Mouse (Mus musculus) kidney, embryonic 15.5 days (tissue): ENCODE data around the gene Casz1. TPM values are rescaled to one million over a fixed set of nuclear protein-coding genes. Genes with fewer than 3 reads are reported as not detected.
A peak's percentile ranks its signal among the peaks of the same experiment; 100 is the strongest.

Experiments
- ATAC-seq: fragments of 200-750 bp; cut with Nextera tagmentation; replicated peaks from 2 replicates; pipeline ENCODE4 v1.8.0; 2017; ENCODE audit warnings: moderate TSS enrichment; ENCODE audit not compliant: low FRiP score
- H3K27ac ChIP-seq: fragments of 300-500 bp; sonication (generic); 2 replicates; pipeline ENCODE4 v1.5.1; 2015; ENCODE audit warnings: mild to moderate bottlenecking, inconsistent platforms
- H3K27me3 ChIP-seq: fragments of 300-500 bp; sonication (generic); 2 replicates; pipeline ENCODE4 v1.6.1; 2015; ENCODE audit warnings: inconsistent platforms
- H3K36me3 ChIP-seq: fragments of 300-500 bp; sonication (generic); 2 replicates; pipeline ENCODE4 v1.6.1; 2015; ENCODE audit warnings: inconsistent platforms
- H3K4me1 ChIP-seq: fragments of 300-500 bp; sonication (generic); 2 replicates; pipeline ENCODE4 v1.6.1; 2015; ENCODE audit warnings: inconsistent platforms
- H3K4me2 ChIP-seq: fragments of 300-500 bp; sonication (generic); 2 replicates; pipeline ENCODE4 v1.6.1; 2015; ENCODE audit warnings: moderate library complexity, mild to moderate bottlenecking, inconsistent platforms
- H3K4me3 ChIP-seq: fragments of 300-500 bp; sonication (generic); replicated peaks from 2 replicates; pipeline ENCODE4 v1.5.1; 2015; ENCODE audit warnings: mild to moderate bottlenecking, inconsistent platforms
- H3K9ac ChIP-seq: fragments of 300-500 bp; sonication (generic); 2 replicates; pipeline ENCODE4 v1.6.1; 2015; ENCODE audit warnings: mild to moderate bottlenecking, inconsistent platforms
- H3K9me3 ChIP-seq: fragments of 300-500 bp; sonication (generic); replicated peaks from 2 replicates; pipeline ENCODE4 v1.6.1; 2016; ENCODE audit warnings: inconsistent platforms
- WGBS: fragments of 180-500 bp; shearing (Covaris S2); methylation state at CpG from one replicate; pipeline ENCODE4 v1.1.7; 2015; ENCODE audit warnings: mixed read lengths; 5-methylcytosine and 5-hydroxymethylcytosine counted together
- polyA plus RNA-seq: library from polyadenylated mRNA; unstranded; fragments of >200 nt; fragmentation: Nextera tagmentation; extraction: Ambion mirVana; gene quantifications from 2 replicates; pipeline ENCODE4 v1.2.1, GENCODE M21; 2015

The Casz1 gene
- 7.1 and 7.3 TPM in 2 replicates for polyA plus RNA-seq

DNA sequence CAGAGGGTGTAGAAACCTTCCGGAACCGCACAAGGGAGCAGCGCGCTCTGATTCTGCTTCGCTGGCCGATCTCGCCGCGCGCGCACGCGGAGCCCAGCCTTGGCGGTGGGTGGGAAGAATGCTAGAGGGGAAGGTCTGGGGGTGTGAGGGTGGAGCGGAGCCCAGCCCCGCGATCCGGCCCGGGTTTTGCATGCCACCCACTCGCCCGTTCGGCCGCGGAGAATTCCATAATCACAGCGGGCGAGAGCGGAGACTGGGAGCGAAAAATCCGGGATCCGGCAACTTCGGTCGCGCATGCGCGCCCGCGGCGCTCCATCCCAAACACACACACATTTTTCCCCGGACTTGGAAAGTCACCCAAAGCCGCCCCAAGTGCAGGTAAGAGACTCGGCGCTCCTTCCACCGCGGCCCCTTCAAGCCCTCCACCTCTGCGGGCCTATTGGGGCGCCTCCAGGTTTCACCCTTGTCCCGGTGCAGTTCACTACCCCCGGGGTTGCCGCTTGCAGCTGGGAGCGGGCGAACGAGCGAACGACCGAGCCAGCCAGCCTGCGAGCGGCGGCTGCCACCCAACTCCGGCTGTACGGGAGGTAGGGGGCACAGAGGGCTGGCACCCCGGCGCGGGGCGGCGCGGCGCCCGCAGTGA lies at the start of gene Casz1:
Gene Casz1 (plus strand): TSS at position 293 of the 643 bp plus-strand sequence.
- Histone ChIP-seq H3K4me2 (peak within 1 kb of the TSS; percentile 99), H3K9me3 (no peaks in the 10 kb centered on the region), H3K9ac (peak within 1 kb of the TSS; percentile 66), H3K27me3 (peaks cover 67% of the 10 kb centered on the region), H3K36me3 (no peaks in the 10 kb centered on the region), H3K4me3 (peak within 1 kb of the TSS; percentile 78), H3K27ac (peak within 1 kb of the TSS; percentile 86), H3K4me1 (peaks cover 58% of the 10 kb centered on the region)
- ATAC-seq: peak; percentile 86
- 1% methylated on average over 68 of the region's 68 CpGs for whole genome bisulfite sequencing

DNA sequence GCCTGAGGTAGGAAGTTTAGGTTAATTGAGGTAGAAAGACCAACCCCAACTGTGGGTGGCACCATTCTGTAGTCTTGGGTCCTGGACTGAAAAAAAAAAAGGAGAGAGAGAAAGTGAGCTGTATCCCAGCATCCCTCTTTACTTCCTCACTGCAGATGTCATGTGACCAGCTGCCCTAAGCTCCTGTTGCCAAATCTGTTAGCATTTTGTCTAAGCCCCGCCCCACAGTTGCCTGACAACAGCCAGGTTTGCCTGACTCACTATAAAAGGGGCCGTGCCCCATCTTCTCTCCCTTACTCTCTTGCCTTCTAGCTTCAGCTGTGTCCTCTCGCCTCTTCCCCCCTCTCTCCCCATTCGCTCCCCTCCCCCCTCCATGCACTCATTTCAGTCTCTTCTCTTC lies 45.4 kb upstream of the Casz1 start:
- Histone ChIP-seq H3K27ac (no peak overlapping the region), H3K36me3 (no peaks in the 10 kb centered on the region), H3K4me3 (no peak overlapping the region), H3K4me2 (no peak overlapping the region), H3K9ac (no peak overlapping the region), H3K4me1 (no peaks in the 10 kb centered on the region), H3K9me3 (no peaks in the 10 kb centered on the region), H3K27me3 (no peaks in the 10 kb centered on the region)
- ATAC-seq: no peak
- 56% methylated on average over 4 of the region's 4 CpGs for WGBS

DNA sequence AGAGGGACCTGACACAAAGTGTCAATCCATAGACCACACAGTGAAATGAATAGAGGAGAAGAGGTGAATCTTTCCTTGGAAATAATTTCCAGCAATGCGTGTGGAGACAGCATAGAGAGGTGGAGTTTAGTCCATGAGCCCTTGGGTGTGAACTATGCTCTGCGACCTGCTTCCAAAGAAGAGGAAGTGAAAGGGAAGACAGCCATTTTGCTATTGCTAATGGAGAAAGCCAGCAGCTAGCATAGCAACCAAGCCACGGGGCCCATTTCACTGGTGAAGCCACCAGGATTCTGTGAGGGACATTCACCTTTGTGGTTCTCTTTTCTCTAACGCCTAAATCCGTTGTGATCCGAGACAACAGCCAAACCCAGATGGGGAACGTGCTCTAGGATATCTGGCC lies 44.1 kb upstream of the Casz1 start:
- WGBS: 86% methylated on average over 7 of the region's 7 CpGs
- ATAC-seq: no peak
- Histone ChIP-seq H3K36me3 (no peaks in the 10 kb centered on the region), H3K27ac (no peak overlapping the region), H3K4me1 (no peaks in the 10 kb centered on the region), H3K9ac (no peak overlapping the region), H3K4me3 (no peak overlapping the region), H3K27me3 (no peaks in the 10 kb centered on the region), H3K9me3 (no peaks in the 10 kb centered on the region), H3K4me2 (no peak overlapping the region)

DNA sequence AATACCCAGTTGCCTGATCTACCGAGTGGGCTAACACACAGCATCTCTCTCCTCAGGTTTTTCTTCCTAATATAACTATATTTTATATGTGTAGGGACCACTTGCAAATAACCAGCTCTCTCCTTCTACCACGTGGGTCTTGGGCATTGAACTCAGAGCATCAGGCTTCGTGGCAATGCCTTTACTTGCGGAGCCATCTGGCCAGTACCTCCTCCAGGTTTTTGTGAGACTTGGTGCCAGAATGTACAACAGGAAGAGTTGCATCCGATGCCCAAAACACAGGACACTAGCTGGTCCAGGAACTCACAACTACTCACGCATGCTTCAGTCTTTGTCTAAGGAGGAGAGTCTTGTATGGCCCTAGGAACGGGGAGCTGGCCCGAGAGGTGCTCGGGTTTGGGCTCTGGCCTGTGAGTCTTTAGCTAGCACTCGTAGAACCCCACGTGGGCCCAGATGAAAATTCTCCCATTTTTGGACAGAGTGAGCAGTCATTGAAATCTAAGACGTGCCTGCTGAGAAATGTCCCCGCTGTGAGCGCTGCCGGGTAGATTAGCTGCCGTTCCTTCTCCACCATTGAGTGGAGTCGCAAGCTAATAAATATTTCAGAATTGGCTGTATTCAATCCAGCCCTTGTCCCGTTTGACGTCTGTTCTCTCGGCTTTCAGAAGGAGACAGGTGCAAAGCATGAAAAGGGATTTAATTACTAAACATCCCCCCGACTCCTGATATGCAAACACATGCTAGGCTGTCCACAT lies 38.0 kb upstream of the Casz1 start:
- no peak for ATAC-seq
- no peak overlapping the region for H3K4me3 ChIP-seq
- WGBS: 67% methylated on average over 21 of the region's 21 CpGs

DNA sequence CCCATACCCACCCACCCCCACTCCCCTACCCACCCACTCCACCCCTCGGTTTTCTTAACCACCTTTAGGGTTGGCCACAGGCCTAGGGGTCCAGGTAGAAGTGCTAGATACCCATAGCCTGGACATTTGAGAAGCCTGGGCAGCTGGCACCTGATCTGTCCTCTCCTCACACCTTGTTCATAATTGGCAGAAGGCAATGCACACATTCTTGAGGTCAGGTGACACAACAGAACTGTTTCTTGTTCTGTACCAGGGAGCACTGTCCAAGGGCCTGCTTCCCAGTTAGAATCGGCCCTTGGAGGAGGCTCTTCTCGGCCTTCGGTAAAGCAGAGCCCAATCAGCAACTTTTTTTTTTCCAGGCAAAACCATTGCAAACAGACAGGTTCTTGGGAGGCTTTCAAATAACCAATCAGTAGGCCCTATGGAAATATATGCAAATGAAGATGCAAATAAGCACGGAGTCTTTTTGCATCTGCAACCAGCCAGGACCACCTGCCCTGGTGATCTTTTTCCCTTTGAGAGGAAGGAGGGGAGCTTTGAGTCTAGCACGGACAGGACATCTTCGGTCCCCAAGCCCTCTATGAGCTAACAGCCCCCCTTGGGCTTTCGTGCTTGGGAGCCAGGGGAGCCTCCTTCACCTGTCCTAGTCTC lies 36.4 kb upstream of the Casz1 start:
- 47% methylated on average over 8 of the region's 8 CpGs for WGBS
- H3K4me2 ChIP-seq: no peak overlapping the region
- no peaks in the 10 kb centered on the region for H3K9me3 ChIP-seq
- peaks cover 27% of the 10 kb centered on the region for H3K27me3 ChIP-seq
- ATAC-seq: no peak
- H3K4me1 ChIP-seq: peaks cover 33% of the 10 kb centered on the region
- no peaks in the 10 kb centered on the region for H3K36me3 ChIP-seq
- no peak overlapping the region for H3K4me3 ChIP-seq
- H3K9ac ChIP-seq: no peak overlapping the region
- H3K27ac ChIP-seq: no peak overlapping the region

More for the DNA sequence above, 38.0 kb upstream of the Casz1 start:
- H3K27me3 ChIP-seq: peaks cover 12% of the 10 kb centered on the region
- no peak overlapping the region for H3K4me2 ChIP-seq
- H3K36me3 ChIP-seq: no peaks in the 10 kb centered on the region
- no peak overlapping the region for H3K9ac ChIP-seq
- H3K9me3 ChIP-seq: no peaks in the 10 kb centered on the region
- no peak overlapping the region for H3K27ac ChIP-seq
- H3K4me1 ChIP-seq: peaks cover 24% of the 10 kb centered on the region

DNA sequence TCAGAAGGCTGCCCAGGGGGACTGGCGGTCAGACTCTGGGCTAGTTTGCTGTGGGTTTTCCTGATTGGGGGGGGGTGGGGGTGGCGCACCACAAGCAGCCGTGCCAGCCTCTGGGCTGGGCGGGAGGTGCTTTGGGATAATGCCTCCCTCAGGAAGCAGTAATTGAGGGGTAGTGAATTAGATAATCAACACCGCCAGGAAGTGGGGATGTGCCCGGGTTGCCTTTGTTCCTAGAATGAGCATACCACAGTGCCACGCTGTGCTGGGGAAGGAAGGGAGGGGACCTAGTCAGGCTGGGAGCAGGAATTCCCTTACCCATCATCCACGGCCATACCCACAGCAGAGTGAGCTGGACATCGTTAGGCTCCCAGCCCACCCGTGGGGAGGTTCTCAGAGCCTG lies 35.6 kb upstream of the Casz1 start:
- WGBS: 83% methylated on average over 10 of the region's 10 CpGs
- H3K9ac ChIP-seq: no peak overlapping the region
- no peaks in the 10 kb centered on the region for H3K36me3 ChIP-seq
- H3K9me3 ChIP-seq: no peaks in the 10 kb centered on the region
- peaks cover 36% of the 10 kb centered on the region for H3K27me3 ChIP-seq
- H3K4me3 ChIP-seq: no peak overlapping the region
- H3K4me2 ChIP-seq: no peak overlapping the region
- peaks cover 33% of the 10 kb centered on the region for H3K4me1 ChIP-seq
- ATAC-seq: no peak
- H3K27ac ChIP-seq: no peak overlapping the region

DNA sequence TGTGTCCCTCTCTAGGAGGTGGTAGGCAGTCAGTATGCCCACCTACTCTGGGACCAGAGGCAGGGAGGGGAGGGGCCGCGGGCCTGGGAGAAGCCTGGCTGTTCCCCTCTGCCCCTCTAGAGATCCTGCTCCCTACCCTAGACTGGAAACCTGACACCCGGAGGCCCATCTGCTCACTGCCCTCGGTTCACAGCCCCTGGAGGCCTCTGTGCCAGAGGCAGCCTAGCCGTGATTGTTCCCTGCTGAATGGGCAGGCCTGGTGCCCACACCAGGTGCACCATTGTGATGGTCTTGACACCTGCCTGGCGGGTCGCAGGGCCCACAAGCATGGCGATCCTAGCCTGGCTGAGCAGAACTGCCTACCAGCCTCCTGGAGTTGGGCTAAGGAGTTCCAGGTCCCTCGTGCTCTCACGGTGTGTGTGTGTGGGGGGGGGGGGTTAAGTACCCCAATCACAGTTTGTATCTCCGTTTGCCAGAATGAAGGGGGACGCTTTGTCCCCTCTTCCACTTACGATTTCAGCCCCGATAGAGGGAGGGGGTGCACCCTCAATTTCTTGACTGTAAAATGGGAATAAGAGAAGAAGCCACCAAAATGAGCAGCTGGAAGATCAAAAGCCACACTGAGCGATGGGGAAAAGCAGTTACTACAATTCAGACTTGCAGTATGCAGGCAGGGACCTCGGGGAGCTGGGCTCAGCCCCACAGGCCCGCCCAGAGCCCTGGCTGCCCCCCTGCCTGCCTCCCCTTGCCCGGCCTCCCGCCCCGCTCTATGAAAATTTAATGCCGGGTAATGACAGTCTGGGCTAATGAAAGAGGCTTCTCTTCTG lies 33.4 kb upstream of the Casz1 start:
- Histone ChIP-seq H3K4me3 (0 out of 2 replicates have a peak overlapping the region, but pooled peaks have one; percentile 11), H3K4me2 (peak overlapping the region; percentile 50), H3K4me1 (peaks cover 45% of the 10 kb centered on the region), H3K27ac (no peak overlapping the region), H3K9ac (no peak overlapping the region), H3K27me3 (peaks cover 39% of the 10 kb centered on the region), H3K9me3 (no peaks in the 10 kb centered on the region), H3K36me3 (no peaks in the 10 kb centered on the region)
- ATAC-seq: peak; percentile 84
- WGBS: 2% methylated on average over 21 of the region's 21 CpGs

DNA sequence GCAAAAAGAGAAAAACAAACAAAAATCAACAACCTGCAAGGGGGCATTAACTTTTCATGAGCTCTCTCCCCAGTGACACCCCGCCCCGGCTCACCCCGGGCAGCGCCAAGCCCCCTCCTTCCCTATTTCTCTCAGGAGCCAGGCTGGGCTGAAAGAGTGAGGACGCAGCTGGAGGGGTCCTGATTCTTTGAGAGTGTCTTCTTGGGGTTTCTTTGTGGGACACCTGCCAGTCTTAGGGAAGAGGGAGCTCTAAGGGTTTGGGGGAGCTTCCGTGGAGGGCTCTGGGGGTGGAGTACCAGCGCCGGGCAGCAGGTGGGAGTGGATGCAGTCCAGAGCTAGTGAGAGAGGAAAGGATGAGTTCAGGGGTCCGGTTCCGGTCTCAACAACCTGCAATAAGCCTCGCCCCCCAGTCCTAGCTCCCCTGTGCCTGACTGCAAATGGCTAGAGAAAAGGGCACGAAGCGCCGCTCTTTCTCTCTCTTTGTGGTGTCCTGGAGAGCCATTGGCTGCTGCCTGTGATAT lies 32.8 kb upstream of the Casz1 start:
- Histone ChIP-seq H3K27me3 (peaks cover 42% of the 10 kb centered on the region), H3K9ac (no peak overlapping the region), H3K9me3 (no peaks in the 10 kb centered on the region), H3K4me3 (0 out of 2 replicates have a peak overlapping the region, but pooled peaks have one; percentile 11), H3K36me3 (no peaks in the 10 kb centered on the region), H3K4me1 (peaks cover 51% of the 10 kb centered on the region), H3K27ac (no peak overlapping the region), H3K4me2 (peak overlapping the region; percentile 50)
- WGBS: 3% methylated on average over 14 of the region's 14 CpGs
- no peak for ATAC-seq

DNA sequence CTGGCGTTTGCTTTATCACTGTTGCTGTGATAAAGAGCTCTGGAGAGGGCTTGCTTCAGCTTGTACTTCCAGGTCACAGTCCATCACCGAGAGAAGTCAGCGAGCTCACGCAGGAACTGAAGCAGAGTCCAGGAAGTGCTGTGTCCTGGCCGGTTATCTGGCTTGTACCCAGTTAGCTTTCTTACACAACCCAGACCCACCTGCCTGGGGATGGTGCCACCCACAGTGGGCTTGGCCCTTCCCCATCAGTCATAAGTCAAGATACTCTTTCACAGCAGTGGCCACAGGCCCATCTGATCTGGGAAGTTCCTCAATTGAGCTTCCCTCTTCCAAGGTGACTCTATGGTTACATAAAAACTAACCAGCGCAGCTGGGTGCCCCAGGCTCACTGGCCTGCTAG lies 31.6 kb upstream of the Casz1 start:
- Histone ChIP-seq H3K4me3 (no peak overlapping the region), H3K27me3 (peaks cover 54% of the 10 kb centered on the region), H3K36me3 (no peaks in the 10 kb centered on the region), H3K4me1 (peaks cover 54% of the 10 kb centered on the region), H3K27ac (no peak overlapping the region), H3K4me2 (no peak overlapping the region), H3K9me3 (no peaks in the 10 kb centered on the region), H3K9ac (no peak overlapping the region)
- 73% methylated on average over 6 of the region's 6 CpGs for WGBS
- no peak for ATAC-seq

DNA sequence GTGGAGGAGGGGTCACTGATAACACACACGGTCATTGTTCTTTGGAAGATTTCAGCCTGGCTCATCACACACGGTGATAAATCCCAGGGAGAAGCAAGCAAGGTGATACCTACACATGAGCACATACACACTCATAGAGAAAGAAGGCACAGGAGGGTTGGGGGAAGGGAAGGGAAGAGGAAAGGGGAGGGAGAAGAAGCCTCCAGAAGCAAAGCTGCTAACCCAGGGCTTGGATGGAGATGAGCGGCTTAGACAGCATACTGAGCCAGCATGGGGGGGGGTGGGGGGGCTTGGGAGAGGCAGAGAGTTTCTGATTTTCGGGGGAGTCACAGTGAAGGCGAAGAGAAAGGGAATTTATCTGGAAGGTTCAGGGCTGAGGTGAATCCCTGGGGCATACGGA lies 30.2 kb upstream of the Casz1 start:
- Histone ChIP-seq H3K27me3 (peaks cover 66% of the 10 kb centered on the region), H3K4me2 (no peak overlapping the region), H3K9ac (no peak overlapping the region), H3K9me3 (no peaks in the 10 kb centered on the region), H3K36me3 (no peaks in the 10 kb centered on the region), H3K4me3 (no peak overlapping the region), H3K4me1 (peaks cover 59% of the 10 kb centered on the region), H3K27ac (no peak overlapping the region)
- 73% methylated on average over 6 of the region's 6 CpGs for WGBS
- no peak for ATAC-seq

DNA sequence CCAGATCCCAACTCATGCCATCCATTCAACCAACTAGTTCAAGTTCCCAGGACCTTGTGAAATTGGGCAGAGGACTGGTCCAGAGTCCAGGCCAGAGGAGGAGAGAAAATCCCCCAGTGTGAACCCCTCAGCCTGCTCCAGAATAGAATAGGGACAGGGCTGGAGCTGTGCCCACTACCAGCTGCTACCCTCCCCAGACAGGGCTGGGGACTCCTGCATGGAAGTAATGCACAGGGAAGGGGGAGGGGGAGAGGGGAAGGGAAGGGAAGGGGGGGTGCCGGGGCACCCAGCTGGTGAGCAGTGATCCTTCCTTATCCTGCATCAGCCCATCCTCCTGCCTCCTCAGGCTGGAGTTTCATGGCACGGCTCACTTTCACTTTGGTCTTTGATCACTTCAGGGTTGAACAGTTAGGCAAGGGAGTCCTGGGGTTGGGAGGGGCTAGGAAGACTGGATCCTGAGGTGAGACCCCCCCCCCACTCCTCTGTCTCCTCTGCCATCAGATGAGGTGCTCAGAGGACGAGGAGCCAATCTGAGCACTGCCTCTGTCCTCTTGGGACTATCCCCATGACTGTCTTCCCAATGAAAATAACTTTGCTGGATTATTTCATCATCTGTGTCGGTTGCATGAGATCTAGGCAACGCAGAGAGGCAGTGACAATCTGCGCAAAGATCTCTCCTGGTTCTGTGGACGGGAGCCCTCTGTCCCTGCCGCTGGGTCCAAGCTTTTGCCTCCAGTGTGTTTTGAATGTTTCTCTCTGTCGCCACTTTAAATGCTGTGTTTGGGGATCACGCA lies 28.6 kb upstream of the Casz1 start:
- Histone ChIP-seq H3K4me1 (peaks cover 58% of the 10 kb centered on the region), H3K9ac (no peak overlapping the region), H3K9me3 (no peaks in the 10 kb centered on the region), H3K27me3 (peaks cover 65% of the 10 kb centered on the region), H3K4me2 (no peak overlapping the region), H3K27ac (no peak overlapping the region), H3K36me3 (no peaks in the 10 kb centered on the region), H3K4me3 (no peak overlapping the region)
- 47% methylated on average over 9 of the region's 10 CpGs for WGBS
- ATAC-seq: peak; percentile 66
